Mouse (Mus musculus) kidney, adult 18-20 months (tissue): ENCODE data around the gene Smad5.
A peak's percentile ranks its signal among the peaks of the same experiment; 100 is the strongest.

Source experiments
- DNase-seq: peaks from one replicate; pipeline ENCODE4 v3.0.0; 2021

The Smad5 gene

GRCm38 (mm10) chr13:56702469-56703221 lies at the start of gene Smad5:
Gene Smad5, plus strand, starts transcription at chr13:56703010.
- peak; percentile 88 for DNase-seq

DNA sequence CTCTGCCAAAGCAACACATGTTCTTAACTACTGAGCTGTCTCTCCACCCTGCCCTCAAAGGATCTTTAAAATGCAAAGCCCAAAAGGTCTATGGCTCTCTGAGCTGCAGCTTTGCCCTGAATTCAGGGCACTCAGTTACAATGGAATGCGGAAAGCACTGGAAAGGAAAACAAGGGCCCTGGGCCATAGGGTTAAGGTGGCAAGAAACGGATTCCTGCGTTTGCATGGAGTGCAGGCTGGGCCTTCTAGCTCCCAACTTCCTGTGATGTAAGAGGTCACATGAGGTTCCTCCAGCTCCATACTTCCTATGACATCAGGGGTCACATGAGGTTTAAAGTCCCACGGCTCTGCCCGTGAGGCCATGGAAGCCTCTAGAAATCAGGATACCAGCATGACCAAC lies 48.6 kb upstream of the Smad5 start:
- DNase-seq: no peak

DNA sequence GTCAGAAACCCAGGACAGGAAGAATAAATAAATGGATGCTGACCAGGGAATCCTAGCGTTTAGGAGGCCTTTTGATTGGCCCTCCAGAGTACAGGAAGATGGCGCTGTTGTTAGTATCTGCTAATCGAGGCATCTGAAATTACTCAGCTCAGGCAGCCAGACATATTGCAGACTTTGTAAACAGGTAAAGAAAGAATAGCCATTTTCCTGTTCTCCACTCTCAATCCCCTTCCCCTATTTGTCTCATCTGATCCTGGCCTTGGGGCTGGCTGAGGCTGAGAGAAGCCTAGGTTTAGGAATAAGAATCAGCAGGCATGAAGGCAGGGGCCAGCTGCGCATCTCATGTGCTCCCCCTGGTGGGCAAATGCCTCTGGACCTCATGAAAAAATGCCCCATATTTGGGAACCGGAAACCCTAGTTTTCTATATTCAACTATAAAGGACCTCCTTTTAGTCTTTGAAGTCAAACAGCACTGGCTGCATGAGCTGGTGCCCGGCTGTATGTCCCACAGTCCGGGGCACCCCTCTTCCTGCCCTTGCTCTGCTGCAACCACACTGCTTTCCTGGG lies 44.8 kb upstream of the Smad5 start:
- DNase-seq: peak; percentile 86

DNA sequence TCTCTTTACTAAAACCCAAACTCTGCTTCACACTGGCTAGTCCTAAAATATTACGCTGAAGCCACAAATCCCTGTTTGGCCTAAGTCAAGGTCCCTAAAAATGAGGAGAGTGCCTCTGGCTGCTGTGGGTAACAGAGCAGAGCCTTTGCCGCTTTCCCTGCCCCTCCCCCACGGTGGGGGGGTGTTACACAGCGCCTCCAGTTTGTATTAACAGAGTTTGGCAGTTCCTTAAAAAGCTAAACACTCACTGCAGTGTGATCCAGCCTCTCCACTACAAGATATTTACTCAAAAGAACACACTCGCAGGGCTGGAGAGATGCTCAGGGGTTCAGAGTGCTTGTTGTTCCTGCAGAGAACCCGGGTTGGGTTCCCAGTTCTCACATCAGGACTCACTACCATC lies 43.9 kb upstream of the Smad5 start:
- DNase-seq: no peak

GRCm38 (mm10) chr13:56661914-56662621 lies 40.7 kb upstream of the Smad5 start:
- no peak for DNase-seq

DNA sequence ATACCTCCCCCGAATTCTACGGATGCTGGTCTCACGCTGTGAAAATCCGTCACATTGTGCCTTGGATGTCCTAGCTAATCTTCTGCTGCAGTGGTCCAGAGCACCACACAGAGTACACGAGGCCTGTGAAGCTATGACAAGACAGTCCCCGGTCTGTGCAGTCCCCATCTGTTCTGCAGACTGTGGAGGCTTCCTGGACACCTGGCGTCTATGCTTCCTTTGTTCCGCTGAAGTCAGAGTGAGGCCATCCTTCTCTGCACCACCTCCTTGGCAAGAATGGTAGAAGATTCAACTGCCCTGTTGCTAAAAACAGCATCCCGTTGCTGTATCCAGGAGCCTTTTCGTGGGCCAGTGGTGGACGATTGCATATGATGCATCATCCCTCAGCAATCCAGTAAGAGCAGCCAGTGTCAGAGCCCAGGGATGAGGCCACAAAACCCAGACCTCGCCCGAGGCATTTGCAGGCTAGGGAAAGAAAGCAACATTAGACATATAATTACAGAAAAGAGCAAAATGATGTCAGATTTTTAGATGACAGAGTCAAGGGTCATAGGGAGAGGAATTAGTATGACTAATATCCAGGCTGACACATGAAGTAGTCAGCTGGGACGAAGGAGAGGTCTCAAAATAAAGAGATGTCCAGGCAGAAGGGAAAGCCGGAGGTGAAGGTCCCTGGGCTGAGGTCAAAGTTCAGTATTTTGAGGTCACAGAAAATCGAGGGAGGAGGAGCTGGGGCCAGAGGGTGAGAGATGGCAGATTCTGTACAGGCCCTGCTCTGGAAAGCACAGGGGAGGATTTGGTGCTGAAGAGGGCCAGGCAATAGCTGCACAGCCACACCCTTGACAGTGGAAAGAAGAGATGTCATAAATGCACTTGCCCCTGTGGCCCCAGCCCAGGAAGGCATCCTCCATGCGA lies 38.3 kb upstream of the Smad5 start:
- no peak for DNase-seq

DNA sequence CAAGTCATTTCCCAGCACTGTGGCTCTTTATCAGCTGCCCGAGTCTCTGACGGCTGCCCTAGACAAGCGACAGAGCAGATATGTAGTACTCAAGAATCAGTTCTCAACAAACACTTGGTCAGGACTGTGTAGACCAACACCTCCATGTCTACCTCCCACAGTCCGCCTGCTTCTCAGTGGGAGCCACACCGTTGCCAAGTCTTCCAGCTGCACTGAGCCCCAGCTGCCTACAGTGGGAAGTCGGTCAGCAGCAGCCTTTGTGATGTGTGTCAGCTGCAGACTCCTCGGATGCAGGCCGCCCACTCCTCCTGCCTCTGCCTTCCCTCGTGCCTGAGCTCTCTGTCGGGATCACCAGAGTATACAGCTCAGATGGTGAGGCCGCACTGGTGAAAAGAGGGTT lies 31.6 kb upstream of the Smad5 start:
- no peak for DNase-seq

- no peak for DNase-seq
These were observed 25.1 kb upstream of the Smad5 start for GRCm38 (mm10) chr13:56677731-56678130.

GRCm38 (mm10) chr13:56678188-56678787 lies 24.5 kb upstream of the Smad5 start:
- DNase-seq: peak; percentile 42

- no peak for DNase-seq
These were observed 23.8 kb upstream of the Smad5 start for GRCm38 (mm10) chr13:56678826-56679504.

- DNase-seq: no peak
These were observed 20.9 kb upstream of the Smad5 start for GRCm38 (mm10) chr13:56681924-56682323.

- no peak for DNase-seq
These were observed 20.5 kb upstream of the Smad5 start for GRCm38 (mm10) chr13:56682326-56682725.

- no peak for DNase-seq
These were observed 19.5 kb upstream of the Smad5 start for GRCm38 (mm10) chr13:56683306-56683705.

GRCm38 (mm10) chr13:56692011-56692410 lies 10.8 kb upstream of the Smad5 start:
- DNase-seq: no peak

DNA sequence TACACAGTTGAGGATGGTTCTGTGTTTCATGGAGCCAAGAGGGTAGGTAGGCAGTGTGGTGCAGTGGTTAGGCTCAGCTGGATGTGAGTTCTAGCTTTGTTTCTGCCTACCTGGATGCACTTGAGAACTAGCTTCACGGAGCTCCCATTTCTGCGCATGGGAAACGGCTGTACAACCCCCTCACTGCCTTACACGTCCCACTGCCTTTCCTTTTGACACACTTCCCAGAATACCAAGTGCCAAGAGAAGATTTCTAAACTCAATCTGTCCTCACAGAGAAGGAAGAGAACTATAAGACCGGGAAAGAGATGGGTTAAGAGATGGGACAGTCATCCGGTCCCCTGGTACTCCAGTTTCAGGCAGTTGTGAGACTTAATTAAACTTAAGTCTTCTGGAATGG lies 10.2 kb upstream of the Smad5 start:
- no peak for DNase-seq

GRCm38 (mm10) chr13:56695701-56696100 lies 7.1 kb upstream of the Smad5 start:
- no peak for DNase-seq

DNA sequence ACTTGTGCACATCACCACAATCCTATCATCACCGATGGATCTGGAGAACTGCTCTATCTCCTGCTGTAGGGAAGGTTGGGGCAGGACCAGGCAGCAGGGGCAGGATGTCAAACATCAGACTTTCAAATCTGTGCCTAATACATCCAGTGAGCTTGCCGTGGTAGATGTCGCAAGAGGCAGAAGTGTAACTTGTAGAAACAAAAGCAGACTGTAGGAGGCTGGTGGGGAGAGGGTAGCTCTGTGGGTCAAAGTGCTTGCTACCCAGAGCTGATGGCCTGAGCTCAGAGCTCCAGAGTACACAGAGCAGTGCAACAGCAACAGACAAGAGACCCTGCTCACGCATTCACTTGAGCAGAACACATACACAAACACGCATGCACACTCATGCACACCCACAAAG lies 6.1 kb upstream of the Smad5 start:
- DNase-seq: no peak

GRCm38 (mm10) chr13:56697171-56697570 lies 5.6 kb upstream of the Smad5 start:
- DNase-seq: no peak

- DNase-seq: no peak
These were observed 4.4 kb upstream of the Smad5 start for GRCm38 (mm10) chr13:56698391-56698790.

- DNase-seq: no peak
These were observed 3.4 kb upstream of the Smad5 start for GRCm38 (mm10) chr13:56699370-56699769.

GRCm38 (mm10) chr13:56700981-56701380 lies 1.8 kb upstream of the Smad5 start:
- DNase-seq: no peak

GRCm38 (mm10) chr13:56701924-56702323 lies 886 bp upstream of the Smad5 start:
- DNase-seq: no peak
